ENCODE assay signal across 8 mouse cellular contexts in genomic region chr15:36715745-36716685, GRCm38 (mm10).
DNase-seq lines count a peak whose midpoint lies in the region; ATAC-seq and TF ChIP-seq lines count a peak whose summit lies in the region.

No protein-coding gene starts in this region.

- peak; percentile 22 for TF ChIP-seq POLR2A in kidney, adult 2 months (IDR thresholded peaks at IDR 0.05; ENCODE audit: low read depth, low read length)

- H3K9me3 ChIP-seq in embryonic facial prominence, embryonic 14.5 days (ENCODE audit: control insufficient read depth, low read length): no peaks in the 10 kb centered on the region
- no peaks in the 10 kb centered on the region for H3K9me3 ChIP-seq in limb, embryonic 10.5 days (replicated peaks)
- H3K9me3 ChIP-seq in midbrain, embryonic 11.5 days (ENCODE audit: control insufficient read depth, low read length): no peaks in the 10 kb centered on the region

- H3K4me3 ChIP-seq in embryonic facial prominence, embryonic 14.5 days (ENCODE audit: low read depth, low read length): peak overlapping the region; percentile 30
- H3K4me3 ChIP-seq in kidney, adult 2 months (ENCODE audit: insufficient read depth, low read depth, low read length): peak overlapping the region; percentile 44
- H3K4me3 ChIP-seq in limb, embryonic 10.5 days: peak overlapping the region; percentile 40
- H3K4me3 ChIP-seq in midbrain, embryonic 11.5 days (ENCODE audit: low read depth, low read length): no peak overlapping the region

- peak overlapping the region; percentile 28; the same call in 1 of the 2 replicates for H3K27ac ChIP-seq in embryonic facial prominence, embryonic 14.5 days (replicated peaks; ENCODE audit: low read depth, low read length)
- H3K27ac ChIP-seq in kidney, adult 2 months (ENCODE audit: insufficient read depth, low read depth, low read length): peak overlapping the region; percentile 99
- peak overlapping the region; percentile 82 for H3K27ac ChIP-seq in limb, embryonic 10.5 days
- 0 out of 2 replicates have a peak overlapping the region, but pooled peaks have one; percentile 32 for H3K27ac ChIP-seq in midbrain, embryonic 11.5 days (ENCODE audit: low read depth, low read length)

- H3K36me3 ChIP-seq in embryonic facial prominence, embryonic 14.5 days (ENCODE audit: control insufficient read depth, insufficient read depth, low read length): no peaks in the 10 kb centered on the region
- no peaks in the 10 kb centered on the region for H3K36me3 ChIP-seq in kidney, adult 2 months (ENCODE audit: control insufficient read depth, insufficient read depth, low read length)
- H3K36me3 ChIP-seq in limb, embryonic 10.5 days: no peaks in the 10 kb centered on the region
- H3K36me3 ChIP-seq in midbrain, embryonic 11.5 days (ENCODE audit: control insufficient read depth, insufficient read depth, low read length): no peaks in the 10 kb centered on the region

- H3K4me1 ChIP-seq in embryonic facial prominence, embryonic 14.5 days (ENCODE audit: control insufficient read depth, insufficient read depth, low read length): no peaks in the 10 kb centered on the region
- peaks cover 13% of the 10 kb centered on the region for H3K4me1 ChIP-seq in kidney, adult 2 months (ENCODE audit: control insufficient read depth, insufficient read depth, low read length)
- H3K4me1 ChIP-seq in limb, embryonic 10.5 days: peaks cover 36% of the 10 kb centered on the region
- peaks cover 4% of the 10 kb centered on the region; the same call in 1 of the 2 replicates for H3K4me1 ChIP-seq in midbrain, embryonic 11.5 days (ENCODE audit: control insufficient read depth, insufficient read depth, low read length)

- H3K27me3 ChIP-seq in embryonic facial prominence, embryonic 14.5 days (replicated peaks; ENCODE audit: control insufficient read depth, insufficient read depth, low read length): no peaks in the 10 kb centered on the region
- no peaks in the 10 kb centered on the region for H3K27me3 ChIP-seq in kidney, adult 2 months (replicated peaks; ENCODE audit: control insufficient read depth, insufficient read depth, low read length)
- H3K27me3 ChIP-seq in limb, embryonic 10.5 days (ENCODE audit: low read depth, poor library complexity, severe bottlenecking): no peaks in the 10 kb centered on the region
- no peaks in the 10 kb centered on the region for H3K27me3 ChIP-seq in midbrain, embryonic 11.5 days (ENCODE audit: control insufficient read depth, insufficient read depth, low read length)

- peak; percentile 91 for ATAC-seq in embryonic facial prominence, embryonic 14.5 days (ENCODE audit: low read depth)
- peak; percentile 87 for ATAC-seq in midbrain, embryonic 11.5 days (ENCODE audit: low FRiP score)

- 8% methylated on average over 26 of the region's 26 CpGs for WGBS in embryonic facial prominence, embryonic 14.5 days
- 2% methylated on average over 26 of the region's 26 CpGs for WGBS in kidney, adult 2 months
- WGBS in limb, embryonic 10.5 days: 27% methylated on average over 26 of the region's 26 CpGs
- WGBS in midbrain, embryonic 11.5 days: 21% methylated on average over 26 of the region's 26 CpGs

- peak overlapping the region; percentile 55 for H3K4me2 ChIP-seq in embryonic facial prominence, embryonic 14.5 days (ENCODE audit: low read depth, low read length)
- H3K4me2 ChIP-seq in midbrain, embryonic 11.5 days: peak overlapping the region; percentile 33

- H3K9ac ChIP-seq in embryonic facial prominence, embryonic 14.5 days (ENCODE audit: low read depth, low read length): peak overlapping the region; percentile 42
- no peak overlapping the region for H3K9ac ChIP-seq in midbrain, embryonic 11.5 days (ENCODE audit: low read length)

- peak; percentile 94 for DNase-seq in 416B (ENCODE audit: low read depth)
- DNase-seq in adrenal gland, postnatal 36 days: peak; percentile 44 to 68
- DNase-seq in embryonic facial prominence, embryonic 14.5 days (ENCODE audit: low spot score): peak; percentile 80
- DNase-seq in heart, adult 8-10 months (ENCODE audit: low spot score): peak; percentile 89
- DNase-seq in kidney, adult 2 months: peak; percentile 95
- peak; percentile 70 for DNase-seq in limb, embryonic 10.5 days (ENCODE audit: low spot score)
- DNase-seq in midbrain, embryonic 11.5 days (ENCODE audit: low spot score, missing footprints): peak; percentile 94
- DNase-seq in right cerebral cortex, postnatal 4 days: peak; percentile 64

- peak; percentile 42 for TF ChIP-seq CTCF in kidney, adult 2 months (conservative IDR thresholded peaks at IDR 0.05; ENCODE audit: insufficient read depth, insufficient read length, low read depth, low read length)

Comparison
In these comparisons a context has a peak if more than half of its experiments do, and no peak if none do; other contexts are left out.
1. H3K27ac ChIP-seq: peak in every context shown above with its lines; median percentile 99 in kidney, adult 2 months; 82 in limb, embryonic 10.5 days; 32 in midbrain, embryonic 11.5 days; 28 in embryonic facial prominence, embryonic 14.5 days.